Mouse (Mus musculus): ENCODE measurements around the gene Nipsnap3a.

Gene Nipsnap3a

GRCm38 (mm10) chr4:52989248-52989647 lies at the start of gene Nipsnap3a:
Gene Nipsnap3a (plus strand): TSS chr4:52989272.
- DNase-seq, result no peak

GRCm38 (mm10) chr4:52946665-52947064 lies 42.4 kb upstream of the Nipsnap3a start:
- DNase-seq, result no peak

- no peak for DNase-seq
Measured at GRCm38 (mm10) chr4:52949005-52949404, 40.1 kb upstream of the Nipsnap3a start.

- peak; percentile 20 to 29 for DNase-seq
Measured at GRCm38 (mm10) chr4:52958693-52959092, 30.4 kb upstream of the Nipsnap3a start.

GRCm38 (mm10) chr4:52964247-52964646 lies 24.8 kb upstream of the Nipsnap3a start, which contains the start of gene Olfr270:
Gene Olfr270 (plus strand): TSS chr4:52964547.
- DNase-seq, result no peak

GRCm38 (mm10) chr4:52985216-52985615 lies 3.9 kb upstream of the Nipsnap3a start:
- DNase-seq, result peak; percentile 7 to 18

- DNase-seq, result no peak
Measured at GRCm38 (mm10) chr4:52986266-52986665, 2.8 kb upstream of the Nipsnap3a start.

- no peak for DNase-seq
Measured at GRCm38 (mm10) chr4:52999449-52999848, 10.4 kb downstream of the Nipsnap3a start.

GRCm38 (mm10) chr4:53000154-53000553 lies 11.1 kb downstream of the Nipsnap3a start:
- DNase-seq, result no peak

- no peak for DNase-seq
Measured at GRCm38 (mm10) chr4:53009183-53009582, 20.1 kb downstream of the Nipsnap3a start.

GRCm38 (mm10) chr4:53009871-53010270 lies 20.8 kb downstream of the Nipsnap3a start:
- DNase-seq, result no peak

- peak; percentile 98 for DNase-seq
Measured at GRCm38 (mm10) chr4:53011732-53012361, 22.8 kb downstream of the Nipsnap3a start, which contains the start of gene Nipsnap3b. Gene Nipsnap3b (plus strand): TSS chr4:53011880.

- no peak for DNase-seq
Measured at GRCm38 (mm10) chr4:53014421-53014820, 25.3 kb downstream of the Nipsnap3a start.

- no peak for DNase-seq
Measured at GRCm38 (mm10) chr4:53015024-53015423, 26.0 kb downstream of the Nipsnap3a start.

GRCm38 (mm10) chr4:53018392-53018791 lies 29.3 kb downstream of the Nipsnap3a start:
- no peak for DNase-seq

- no peak for DNase-seq
Measured at GRCm38 (mm10) chr4:53023189-53023925, 34.3 kb downstream of the Nipsnap3a start.

- no peak for DNase-seq
Measured at GRCm38 (mm10) chr4:53024397-53024796, 35.3 kb downstream of the Nipsnap3a start.

- no peak for DNase-seq
Measured at GRCm38 (mm10) chr4:53027811-53028210, 38.7 kb downstream of the Nipsnap3a start.

GRCm38 (mm10) chr4:53030326-53030948 lies 41.4 kb downstream of the Nipsnap3a start:
- DNase-seq, result no peak

- no peak for DNase-seq
Measured at GRCm38 (mm10) chr4:53043819-53044218, 54.7 kb downstream of the Nipsnap3a start.

- DNase-seq, result no peak
Measured at GRCm38 (mm10) chr4:53045807-53046206, 56.7 kb downstream of the Nipsnap3a start.

GRCm38 (mm10) chr4:53046238-53047022 lies 57.4 kb downstream of the Nipsnap3a start:
- DNase-seq, result no peak
